Mouse (Mus musculus): ENCODE results near the gene Podxl.
"Not testable (repeated sequence)": the region's sequence is repeated elsewhere in the genome, so short reads cannot be mapped to it uniquely, and the experiment has no call there.

Podxl gene

GRCm38 (mm10) chr6:31567200-31567599 is 3.4 kb upstream of the Podxl start:
- no peak for DNase-seq (ENCODE audit: low spot score)

- DNase-seq (ENCODE audit: low spot score): no peak
These were observed 1.2 kb upstream of the Podxl start for GRCm38 (mm10) chr6:31564901-31565391.

- DNase-seq (ENCODE audit: low spot score): no peak
These were observed 376 bp upstream of the Podxl start for GRCm38 (mm10) chr6:31564182-31564531.

GRCm38 (mm10) chr6:31562371-31563080 is 1.3 kb downstream of the Podxl start:
- DNase-seq (ENCODE audit: low spot score): no peak

- not testable (repeated sequence) for DNase-seq (ENCODE audit: low spot score)
These were observed 1.8 kb downstream of the Podxl start for GRCm38 (mm10) chr6:31561948-31562347.

- no peak for DNase-seq (ENCODE audit: low spot score)
These were observed 3.4 kb downstream of the Podxl start for GRCm38 (mm10) chr6:31560138-31560959.

- DNase-seq (ENCODE audit: low spot score): no peak
These were observed 7.2 kb downstream of the Podxl start for GRCm38 (mm10) chr6:31556460-31557100.

GRCm38 (mm10) chr6:31550876-31551532 is 12.8 kb downstream of the Podxl start:
- no peak for DNase-seq (ENCODE audit: low spot score)

- no peak for DNase-seq (ENCODE audit: low spot score)
These were observed 14.3 kb downstream of the Podxl start for GRCm38 (mm10) chr6:31549361-31550051.

- no peak for DNase-seq (ENCODE audit: low spot score)
These were observed 19.5 kb downstream of the Podxl start for GRCm38 (mm10) chr6:31544318-31544717.

- no peak for DNase-seq (ENCODE audit: low spot score)
These were observed 23.8 kb downstream of the Podxl start for GRCm38 (mm10) chr6:31540018-31540417.

GRCm38 (mm10) chr6:31538112-31538511 is 25.7 kb downstream of the Podxl start:
- DNase-seq (ENCODE audit: low spot score): peak; percentile 59

- DNase-seq (ENCODE audit: low spot score): no peak
These were observed 26.6 kb downstream of the Podxl start for GRCm38 (mm10) chr6:31537193-31537592.

GRCm38 (mm10) chr6:31534705-31535104 is 29.1 kb downstream of the Podxl start:
- DNase-seq (ENCODE audit: low spot score): no peak

GRCm38 (mm10) chr6:31531880-31532279 is 31.9 kb downstream of the Podxl start:
- DNase-seq (ENCODE audit: low spot score): no peak

- no peak for DNase-seq (ENCODE audit: low spot score)
These were observed 35.4 kb downstream of the Podxl start for GRCm38 (mm10) chr6:31528339-31528738.

GRCm38 (mm10) chr6:31527897-31528296 is 35.9 kb downstream of the Podxl start:
- DNase-seq (ENCODE audit: low spot score): peak; percentile 78

GRCm38 (mm10) chr6:31526929-31527328 is 36.9 kb downstream of the Podxl start:
- no peak for DNase-seq (ENCODE audit: low spot score)

GRCm38 (mm10) chr6:31525231-31525900 is 38.4 kb downstream of the Podxl start:
- DNase-seq (ENCODE audit: low spot score): peak; percentile 68

GRCm38 (mm10) chr6:31524647-31525046 is 39.1 kb downstream of the Podxl start:
- DNase-seq (ENCODE audit: low spot score): no peak

GRCm38 (mm10) chr6:31524121-31524520 is 39.7 kb downstream of the Podxl start:
- no peak for DNase-seq (ENCODE audit: low spot score)

All from c-Kit-positive CD71-positive TER-119-positive erythroid progenitor cells, embryonic 14.5 days (primary cell).